Mouse (Mus musculus) E14TG2a.4 (cell line): ENCODE data around the gene Dab2.

ENCODE experiments used
- H3K27me3 ChIP-seq: 2 replicates; pipeline ENCODE4 v1.6.1; 2014; ENCODE audit warnings: low read length, control low read depth; ENCODE audit not compliant: insufficient read depth
- H3K36me3 ChIP-seq: 2 replicates; pipeline ENCODE4 v1.6.1; 2014; ENCODE audit warnings: low read length, control low read depth; ENCODE audit not compliant: insufficient read depth
- H3K4me1 ChIP-seq: replicated peaks from 2 replicates; pipeline ENCODE4 v1.6.1; 2014; ENCODE audit warnings: low read depth, low read length, control low read depth
- H3K4me3 ChIP-seq: replicated peaks from 2 replicates; pipeline ENCODE4 v1.5.1; 2014; ENCODE audit warnings: mild to moderate bottlenecking, low read length
- H3K9me3 ChIP-seq: 2 replicates; pipeline ENCODE4 v1.6.1; 2014; ENCODE audit warnings: low read length, control low read depth
- CTCF ChIP-seq: conservative IDR thresholded peaks from 2 replicates; pipeline ENCODE4 v1.5.1; 2014; ENCODE audit warnings: low read length
- NANOG ChIP-seq: IDR thresholded peaks from 2 replicates; pipeline ENCODE4 v1.6.1; 2014; ENCODE audit warnings: borderline replicate concordance, low read length, mixed read lengths
- POU5F1 ChIP-seq: IDR thresholded peaks from 2 replicates; pipeline ENCODE4 v1.6.1; 2014; ENCODE audit warnings: low read length, borderline replicate concordance

Gene Dab2

GRCm38 (mm10) chr15:6388631-6389030 is 89.0 kb downstream of the Dab2 start:
- Histone ChIP-seq H3K4me3 (no peak overlapping the region), H3K4me1 (peaks cover 17% of the 10 kb centered on the region), H3K36me3 (no peaks in the 10 kb centered on the region), H3K27me3 (peaks cover 42% of the 10 kb centered on the region), H3K9me3 (no peaks in the 10 kb centered on the region)
- TF ChIP-seq CTCF (no peak), NANOG (no peak), POU5F1 (no peak)

GRCm38 (mm10) chr15:6390106-6390505 is 90.5 kb downstream of the Dab2 start:
- Histone ChIP-seq H3K4me3 (no peak overlapping the region), H3K27me3 (peaks cover 35% of the 10 kb centered on the region)
- TF ChIP-seq POU5F1, result no peak
- no peak for TF ChIP-seq CTCF
- TF ChIP-seq NANOG, result no peak

GRCm38 (mm10) chr15:6390657-6391056 is 91.1 kb downstream of the Dab2 start:
- TF ChIP-seq POU5F1, result no peak
- no peak for TF ChIP-seq CTCF
- TF ChIP-seq NANOG, result no peak
- H3K36me3 ChIP-seq, result no peaks in the 10 kb centered on the region
- peaks cover 4% of the 10 kb centered on the region; the same call in 1 of the 2 replicates for H3K9me3 ChIP-seq
- H3K4me3 ChIP-seq, result no peak overlapping the region
- H3K4me1 ChIP-seq, result peaks cover 17% of the 10 kb centered on the region
- H3K27me3 ChIP-seq, result peaks cover 31% of the 10 kb centered on the region

More at GRCm38 (mm10) chr15:6390106-6390505, 90.5 kb downstream of the Dab2 start:
- no peaks in the 10 kb centered on the region for H3K9me3 ChIP-seq
- no peaks in the 10 kb centered on the region for H3K36me3 ChIP-seq
- peaks cover 17% of the 10 kb centered on the region for H3K4me1 ChIP-seq

GRCm38 (mm10) chr15:6391886-6392285 is 92.3 kb downstream of the Dab2 start:
- peaks cover 24% of the 10 kb centered on the region for H3K27me3 ChIP-seq
- no peaks in the 10 kb centered on the region for H3K36me3 ChIP-seq
- H3K9me3 ChIP-seq, result peaks cover 10% of the 10 kb centered on the region
- no peak overlapping the region for H3K4me3 ChIP-seq
- peaks cover 12% of the 10 kb centered on the region; the same call in 1 of the 2 replicates for H3K4me1 ChIP-seq
- no peak for TF ChIP-seq CTCF
- TF ChIP-seq POU5F1, result no peak
- no peak for TF ChIP-seq NANOG

GRCm38 (mm10) chr15:6393624-6394023 is 94.0 kb downstream of the Dab2 start:
- H3K27me3 ChIP-seq, result peaks cover 7% of the 10 kb centered on the region
- 0 out of 2 replicates have a peak, but pooled peaks cover 6% of the 10 kb centered on the region for H3K4me1 ChIP-seq
- peaks cover 10% of the 10 kb centered on the region for H3K9me3 ChIP-seq
- TF ChIP-seq NANOG (no peak), POU5F1 (no peak), CTCF (no peak)
- no peak overlapping the region for H3K4me3 ChIP-seq
- no peaks in the 10 kb centered on the region for H3K36me3 ChIP-seq

GRCm38 (mm10) chr15:6398211-6398610 is 98.6 kb downstream of the Dab2 start:
- no peaks in the 10 kb centered on the region for H3K36me3 ChIP-seq
- no peaks in the 10 kb centered on the region for H3K27me3 ChIP-seq
- TF ChIP-seq CTCF (no peak), NANOG (no peak), POU5F1 (no peak)
- H3K4me3 ChIP-seq, result no peak overlapping the region
- H3K9me3 ChIP-seq, result peaks cover 10% of the 10 kb centered on the region
- H3K4me1 ChIP-seq, result no peaks in the 10 kb centered on the region

GRCm38 (mm10) chr15:6398881-6399280 is 99.3 kb downstream of the Dab2 start:
- no peak for TF ChIP-seq NANOG
- TF ChIP-seq POU5F1, result no peak
- no peak for TF ChIP-seq CTCF
- no peaks in the 10 kb centered on the region for H3K36me3 ChIP-seq
- no peak overlapping the region for H3K4me3 ChIP-seq
- no peaks in the 10 kb centered on the region for H3K27me3 ChIP-seq
- no peaks in the 10 kb centered on the region for H3K4me1 ChIP-seq
- peaks cover 10% of the 10 kb centered on the region for H3K9me3 ChIP-seq

- Histone ChIP-seq H3K36me3 (no peaks in the 10 kb centered on the region), H3K4me3 (no peak overlapping the region), H3K27me3 (no peaks in the 10 kb centered on the region), H3K4me1 (no peaks in the 10 kb centered on the region), H3K9me3 (peaks cover 10% of the 10 kb centered on the region)
- TF ChIP-seq POU5F1, result no peak
Observed at GRCm38 (mm10) chr15:6400115-6400514, 100.5 kb downstream of the Dab2 start.

GRCm38 (mm10) chr15:6402433-6402832 is 102.8 kb downstream of the Dab2 start:
- no peaks in the 10 kb centered on the region for H3K27me3 ChIP-seq
- H3K36me3 ChIP-seq, result no peaks in the 10 kb centered on the region
- no peaks in the 10 kb centered on the region for H3K9me3 ChIP-seq
- no peaks in the 10 kb centered on the region for H3K4me1 ChIP-seq
- no peak for TF ChIP-seq NANOG
- no peak for TF ChIP-seq POU5F1
- TF ChIP-seq CTCF, result no peak
- H3K4me3 ChIP-seq, result no peak overlapping the region
